Mouse (Mus musculus) heart, embryonic 11.5 days (tissue): ENCODE data around the gene Ncor2. TPM values are rescaled to one million over a fixed set of nuclear protein-coding genes. Genes with fewer than 3 reads are reported as not detected.
"Not testable (repeated sequence)": the region's sequence is repeated elsewhere in the genome, so short reads cannot be mapped to it uniquely, and the experiment has no call there.

Source experiments
- ATAC-seq: fragments of 200-750 bp; cut with Nextera tagmentation; replicated peaks from 2 replicates; pipeline ENCODE4 v1.8.0; 2017; ENCODE audit warnings: moderate library complexity; ENCODE audit not compliant: insufficient number of reproducible peaks, low FRiP score, low TSS enrichment
- H3K27ac ChIP-seq: fragments of 300-500 bp; sonication (generic); 2 replicates; pipeline ENCODE4 v1.5.1; 2014; ENCODE audit warnings: mild to moderate bottlenecking, low read depth, low read length
- H3K27me3 ChIP-seq: fragments of 300-500 bp; sonication (generic); 2 replicates; pipeline ENCODE4 v1.6.1; 2014; ENCODE audit warnings: mild to moderate bottlenecking, low read length, mixed read lengths; ENCODE audit not compliant: control insufficient read depth, insufficient read depth
- H3K36me3 ChIP-seq: fragments of 300-500 bp; sonication (generic); 2 replicates; pipeline ENCODE4 v1.6.1; 2014; ENCODE audit warnings: mild to moderate bottlenecking, low read length, moderate library complexity, mixed read lengths; ENCODE audit not compliant: control insufficient read depth, insufficient read depth
- H3K4me1 ChIP-seq: fragments of 300-500 bp; sonication (generic); 2 replicates; pipeline ENCODE4 v1.6.1; 2014; ENCODE audit warnings: low read length; ENCODE audit not compliant: control insufficient read depth, insufficient read depth
- H3K4me2 ChIP-seq: fragments of 300-500 bp; sonication (generic); 2 replicates; pipeline ENCODE4 v1.6.1; 2014; ENCODE audit warnings: mild to moderate bottlenecking, moderate library complexity
- H3K4me3 ChIP-seq: fragments of 300-500 bp; sonication (generic); 2 replicates; pipeline ENCODE4 v1.5.1; 2014; ENCODE audit warnings: low read depth, low read length
- H3K9ac ChIP-seq: fragments of 300-500 bp; sonication (generic); 2 replicates; pipeline ENCODE4 v1.6.1; 2014; ENCODE audit warnings: mild to moderate bottlenecking, low read depth, low read length, moderate library complexity
- H3K9me3 ChIP-seq: fragments of 300-500 bp; sonication (generic); replicated peaks from 2 replicates; pipeline ENCODE4 v1.6.1; 2016; ENCODE audit warnings: low read length; ENCODE audit not compliant: control insufficient read depth
- WGBS: fragments of 180-500 bp; shearing (Covaris S2); extraction: QIAGEN DNeasy Blood & Tissue Kit; methylation state at CpG from one replicate; pipeline ENCODE4 v1.1.7; 2014; ENCODE audit not compliant: insufficient replicate concordance; 5-methylcytosine and 5-hydroxymethylcytosine counted together
- polyA plus RNA-seq: library from polyadenylated mRNA; unstranded; fragments of >200 nt; fragmentation: Nextera tagmentation; extraction: Ambion mirVana; gene quantifications from 2 replicates; pipeline ENCODE4 v1.2.1, GENCODE M21; 2014

Ncor2 gene
- polyA plus RNA-seq, 1 experiment from 2014 or later: 18.8 TPM

DNA sequence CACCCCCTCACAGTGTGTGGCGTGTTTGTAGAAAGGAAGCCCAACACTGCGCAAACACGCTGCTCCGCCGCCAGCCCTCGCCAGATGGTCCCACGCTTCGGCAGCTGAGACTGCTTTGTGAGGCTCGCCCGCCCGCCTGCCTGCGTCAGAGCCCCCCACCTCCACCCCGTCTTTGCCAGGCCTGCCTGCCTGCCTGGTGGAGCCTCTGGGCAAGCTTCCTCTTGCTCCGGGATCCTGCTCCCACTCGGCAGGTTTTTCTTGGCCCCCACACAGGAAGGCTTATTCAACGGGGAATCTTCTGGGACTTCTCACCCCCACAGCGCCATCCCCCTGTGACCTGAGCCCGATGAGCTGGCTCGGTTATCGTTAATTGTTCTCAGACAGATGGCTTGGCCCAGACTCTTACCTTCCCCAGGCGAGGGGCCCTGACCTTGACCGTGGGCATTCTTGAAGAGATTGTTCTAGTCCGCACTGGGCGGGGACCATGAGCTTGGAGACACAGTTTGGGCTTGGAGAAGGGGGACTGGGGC lies 37.0 kb upstream of the Ncor2 start:
- Histone ChIP-seq H3K36me3 (no peaks in the 10 kb centered on the region), H3K4me2 (peak overlapping the region; percentile 68), H3K9ac (peak overlapping the region; percentile 68), H3K4me1 (peaks cover 14% of the 10 kb centered on the region), H3K9me3 (no peaks in the 10 kb centered on the region), H3K4me3 (peak overlapping the region; percentile 28; the same call in 1 of the 2 replicates), H3K27me3 (no peaks in the 10 kb centered on the region), H3K27ac (0 out of 2 replicates have a peak overlapping the region, but pooled peaks have one; percentile 4)
- 10% methylated on average over 24 of the region's 24 CpGs for WGBS
- 0 out of 2 replicates have a peak, but pooled peaks have one; percentile 21 for ATAC-seq

DNA sequence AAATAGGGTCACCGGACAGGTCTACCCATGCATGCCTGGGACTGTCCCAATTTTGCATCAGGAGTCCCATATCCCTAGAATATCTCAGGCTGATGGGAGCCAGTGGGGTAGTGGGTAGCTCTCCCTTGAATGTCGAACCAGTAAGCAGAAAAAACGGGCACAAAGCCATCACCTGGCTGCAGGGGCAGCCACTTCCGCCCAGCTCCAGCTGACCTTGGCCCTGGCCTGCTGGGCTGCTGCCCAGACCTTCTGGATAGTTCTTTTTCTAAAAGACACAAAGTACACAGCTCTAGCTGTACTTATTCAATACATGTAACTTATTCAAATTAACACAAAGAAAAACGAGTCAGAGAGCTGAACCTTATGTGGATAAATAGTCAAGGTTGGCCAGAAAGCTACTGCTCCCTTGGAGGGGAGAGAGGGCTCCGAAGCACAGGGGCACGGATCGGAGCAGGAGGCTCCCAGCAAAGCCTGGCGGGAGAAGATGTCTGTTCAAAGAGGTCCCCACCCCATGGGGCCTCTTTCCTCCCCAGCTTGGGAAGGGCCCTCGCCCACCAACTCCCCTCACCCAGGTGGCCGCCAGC lies 36.4 kb upstream of the Ncor2 start:
- no peaks in the 10 kb centered on the region for H3K36me3 ChIP-seq
- 0 out of 2 replicates have a peak overlapping the region, but pooled peaks have one; percentile 4 for H3K27ac ChIP-seq
- WGBS: 25% methylated on average over 11 of the region's 11 CpGs
- peaks cover 14% of the 10 kb centered on the region for H3K4me1 ChIP-seq
- H3K4me2 ChIP-seq: peak overlapping the region; percentile 68
- H3K9ac ChIP-seq: peak overlapping the region; percentile 68
- peak overlapping the region; percentile 28; the same call in 1 of the 2 replicates for H3K4me3 ChIP-seq
- no peaks in the 10 kb centered on the region for H3K9me3 ChIP-seq
- H3K27me3 ChIP-seq: no peaks in the 10 kb centered on the region
- ATAC-seq: no peak

DNA sequence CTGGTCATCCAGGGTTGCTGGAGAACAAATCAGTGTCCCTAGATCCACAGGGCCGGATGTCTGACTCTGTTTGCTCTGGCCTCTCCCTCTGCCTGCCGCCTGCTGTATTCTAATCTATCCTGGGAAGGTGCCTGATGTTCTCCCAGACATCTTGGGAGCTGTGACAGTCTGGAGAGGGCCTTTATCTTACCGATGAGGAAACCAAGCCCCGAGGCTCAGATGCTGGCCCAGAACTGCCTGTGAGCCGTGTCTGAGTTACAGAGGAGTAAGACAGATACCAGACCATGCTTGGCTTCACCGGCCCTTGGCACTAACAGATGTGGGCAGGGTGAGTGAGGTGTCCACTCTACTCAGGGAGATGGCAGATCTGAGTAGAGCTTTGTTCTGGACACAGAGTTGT lies 35.0 kb upstream of the Ncor2 start:
- Histone ChIP-seq H3K4me3 (no peak overlapping the region), H3K36me3 (no peaks in the 10 kb centered on the region), H3K9ac (no peak overlapping the region), H3K9me3 (no peaks in the 10 kb centered on the region), H3K27ac (no peak overlapping the region), H3K27me3 (no peaks in the 10 kb centered on the region), H3K4me2 (no peak overlapping the region), H3K4me1 (peaks cover 14% of the 10 kb centered on the region)
- WGBS: 36% methylated on average over 6 of the region's 6 CpGs
- ATAC-seq: no peak

DNA sequence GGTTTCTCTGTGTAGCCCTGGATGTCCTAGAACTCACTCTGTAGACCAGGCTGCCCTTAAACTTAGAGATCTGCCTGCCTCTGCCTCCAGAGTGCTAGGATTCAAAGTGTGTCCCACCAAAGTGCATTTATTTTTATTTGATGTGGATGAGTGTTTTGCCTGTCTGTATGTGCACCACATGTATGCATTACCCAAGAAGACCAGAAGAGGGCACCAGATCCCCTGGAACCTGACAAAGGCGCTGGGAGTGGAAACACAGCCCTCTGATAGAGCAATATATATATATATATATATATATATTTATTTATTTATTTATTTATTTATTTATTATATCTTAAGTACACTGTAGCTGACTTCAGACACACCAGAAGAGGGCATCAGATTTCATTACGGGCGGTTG lies 25.9 kb upstream of the Ncor2 start:
- peaks cover 10% of the 10 kb centered on the region for H3K4me1 ChIP-seq
- H3K4me2 ChIP-seq, H3K27me3 ChIP-seq, ATAC-seq, H3K9ac ChIP-seq, H3K4me3 ChIP-seq, H3K9me3 ChIP-seq, H3K27ac ChIP-seq, H3K36me3 ChIP-seq: not testable (repeated sequence)
- WGBS: 89% methylated on average over 3 of the region's 3 CpGs

DNA sequence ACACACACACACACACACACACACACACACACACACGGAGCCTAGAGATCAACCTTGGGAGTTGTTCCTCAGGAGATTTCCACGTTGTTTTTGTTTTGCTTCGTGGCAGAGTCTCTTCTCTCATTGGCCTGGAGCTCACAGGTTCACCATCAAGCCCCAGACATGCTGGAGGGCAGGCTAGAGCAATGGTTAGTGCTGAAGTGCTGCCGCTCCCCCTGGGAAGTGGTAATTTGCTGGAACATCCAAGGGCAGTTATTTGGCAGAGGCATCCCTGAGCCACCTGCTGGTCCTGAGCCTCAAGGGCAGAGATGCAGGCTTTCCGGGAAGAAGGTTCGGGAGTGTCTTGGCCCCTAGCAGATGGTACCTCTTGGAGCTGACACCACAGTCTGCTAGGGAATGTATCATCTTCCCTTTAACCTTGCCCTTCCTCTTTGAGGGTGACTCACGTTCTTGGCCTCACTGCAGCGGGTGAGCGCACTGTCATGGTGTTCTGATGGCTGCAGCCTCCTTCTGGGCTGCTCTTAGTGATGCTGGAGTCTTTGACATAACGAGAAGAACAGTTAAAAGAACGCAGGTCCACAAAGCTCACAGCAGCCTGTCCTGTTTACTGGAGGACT lies 25.3 kb upstream of the Ncor2 start:
- H3K4me2 ChIP-seq: no peak overlapping the region
- H3K4me1 ChIP-seq: peaks cover 10% of the 10 kb centered on the region
- WGBS: 83% methylated on average over 11 of the region's 11 CpGs
- H3K4me3 ChIP-seq: no peak overlapping the region
- H3K36me3 ChIP-seq: no peaks in the 10 kb centered on the region
- no peak overlapping the region for H3K27ac ChIP-seq
- H3K9me3 ChIP-seq: no peaks in the 10 kb centered on the region
- ATAC-seq: no peak
- H3K27me3 ChIP-seq: no peaks in the 10 kb centered on the region
- no peak overlapping the region for H3K9ac ChIP-seq

DNA sequence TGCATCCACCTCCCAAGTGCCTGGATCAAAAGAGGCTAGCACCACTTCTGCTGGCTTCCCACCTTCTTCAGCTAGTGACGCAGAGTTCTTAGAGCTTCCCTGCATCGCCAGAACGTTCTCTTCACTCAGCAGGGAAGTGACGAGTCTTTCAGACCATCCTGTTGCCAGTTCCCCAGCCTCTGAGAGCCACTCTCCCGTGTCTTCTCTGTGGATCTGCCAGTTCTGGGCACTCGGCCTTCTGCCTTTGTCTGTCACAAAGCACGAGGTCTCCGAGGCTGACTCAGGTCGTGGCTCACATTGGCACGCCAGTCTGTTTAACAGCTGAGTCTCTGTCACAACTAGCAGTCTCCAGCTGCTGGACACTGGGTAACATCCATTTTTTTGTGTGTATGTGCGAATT lies 24.7 kb upstream of the Ncor2 start:
- H3K36me3 ChIP-seq: no peaks in the 10 kb centered on the region
- no peak for ATAC-seq
- no peaks in the 10 kb centered on the region for H3K27me3 ChIP-seq
- no peak overlapping the region for H3K9ac ChIP-seq
- peaks cover 10% of the 10 kb centered on the region for H3K4me1 ChIP-seq
- no peaks in the 10 kb centered on the region for H3K9me3 ChIP-seq
- H3K4me2 ChIP-seq: no peak overlapping the region
- no peak overlapping the region for H3K27ac ChIP-seq
- 67% methylated on average over 11 of the region's 11 CpGs for WGBS
- H3K4me3 ChIP-seq: no peak overlapping the region

DNA sequence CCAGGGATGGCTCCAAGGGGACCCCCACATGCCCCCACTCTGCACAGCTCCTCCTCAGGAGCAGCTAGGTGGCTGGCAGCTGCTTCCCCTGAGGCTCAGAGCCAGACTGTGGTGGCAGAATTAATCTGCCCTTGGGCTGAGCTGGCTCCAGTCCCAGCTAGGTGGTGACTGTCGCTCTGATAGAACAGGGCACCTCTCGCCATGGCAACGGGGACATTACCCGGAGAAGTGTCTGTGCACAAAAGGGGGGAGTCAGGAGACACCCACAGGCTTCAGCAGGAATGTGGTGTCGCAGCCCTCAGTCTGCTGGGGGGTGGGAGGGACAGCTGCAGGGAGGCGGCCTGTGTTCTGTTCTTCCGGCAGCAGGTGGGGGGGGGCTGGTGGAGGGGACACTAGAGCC lies 24.1 kb upstream of the Ncor2 start:
- Histone ChIP-seq H3K4me3 (no peak overlapping the region), H3K27me3 (no peaks in the 10 kb centered on the region), H3K27ac (no peak overlapping the region), H3K4me1 (peaks cover 10% of the 10 kb centered on the region), H3K4me2 (no peak overlapping the region), H3K9ac (0 out of 2 replicates have a peak overlapping the region, but pooled peaks have one; percentile 0), H3K36me3 (no peaks in the 10 kb centered on the region), H3K9me3 (no peaks in the 10 kb centered on the region)
- no peak; the same call in 1 of the 2 replicates for ATAC-seq
- WGBS: 28% methylated on average over 7 of the region's 7 CpGs

DNA sequence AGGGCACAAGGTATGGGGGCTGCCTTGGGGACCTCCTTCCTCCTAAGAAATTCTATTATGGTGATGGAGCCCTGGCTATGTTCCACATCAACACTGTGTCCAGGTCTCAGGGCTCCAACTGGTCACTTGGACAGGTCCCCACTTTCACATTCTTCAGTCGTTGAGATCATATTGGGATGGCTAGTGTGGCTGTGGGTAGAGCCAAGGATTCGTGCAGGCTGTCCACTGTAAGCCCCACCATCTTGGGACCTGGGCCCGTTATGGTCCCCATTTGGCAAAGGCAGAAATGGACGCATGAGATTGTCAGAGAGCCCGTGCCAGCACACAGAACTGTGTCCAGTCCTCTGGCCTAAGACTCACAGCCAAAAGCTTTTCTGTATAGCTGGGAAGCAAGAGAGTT lies 23.1 kb upstream of the Ncor2 start:
- no peak overlapping the region for H3K9ac ChIP-seq

More for the DNA sequence above, 23.1 kb upstream of the Ncor2 start:
- no peak for ATAC-seq
- no peak overlapping the region for H3K4me3 ChIP-seq
- H3K36me3 ChIP-seq: no peaks in the 10 kb centered on the region
- no peaks in the 10 kb centered on the region for H3K27me3 ChIP-seq
- H3K4me2 ChIP-seq: no peak overlapping the region
- H3K9me3 ChIP-seq: no peaks in the 10 kb centered on the region
- H3K27ac ChIP-seq: no peak overlapping the region
- H3K4me1 ChIP-seq: peaks cover 10% of the 10 kb centered on the region
- 79% methylated on average over 5 of the region's 5 CpGs for WGBS
